Mouse (Mus musculus): ENCODE results near the gene Rilpl1.

DNA sequence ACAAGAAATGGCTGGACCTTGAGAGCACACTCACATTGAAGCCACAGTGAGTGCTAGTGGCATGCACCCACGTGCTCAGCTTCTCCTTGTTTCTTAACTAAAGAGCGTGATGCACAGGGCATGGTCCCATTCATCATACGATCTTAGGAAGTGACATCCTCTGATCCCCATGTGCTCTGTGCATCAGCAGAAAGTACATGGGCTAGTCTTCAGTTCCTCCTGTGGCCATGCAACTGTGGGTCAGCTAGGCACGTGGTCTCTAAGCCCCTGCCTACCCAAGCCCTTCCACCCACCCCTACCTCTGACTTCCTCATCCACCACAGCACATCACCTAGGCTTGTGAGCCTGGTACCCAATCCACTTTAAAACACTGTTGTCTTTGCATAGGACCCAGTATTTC lies 38.6 kb downstream of the Rilpl1 start:
- TF ChIP-seq CTCF (IDR thresholded peaks at IDR 0.05; ENCODE audit: insufficient read depth, low read depth, low read length) (no peak), POLR2A (IDR thresholded peaks at IDR 0.05; ENCODE audit: insufficient read depth, low read depth, low read length) (no peak)

All from olfactory bulb, adult 2 months (tissue).